Mouse (Mus musculus): Measurements from ENCODE around the gene Krtap31-1.
"Not testable (repeated sequence)": the region's sequence is repeated elsewhere in the genome, so short reads cannot be mapped to it uniquely, and the experiment has no call there.

GRCm38 (mm10) chr11:99873089-99873488, 34.6 kb upstream of the Krtap31-1 start, which contains the start of gene Krtap9-1:
- TF ChIP-seq CTCF (IDR thresholded peaks at IDR 0.05; ENCODE audit: borderline replicate concordance, control insufficient read depth, extremely low read depth, insufficient read depth, low read length, poor library complexity); POLR2A (IDR thresholded peaks at IDR 0.05; ENCODE audit: control insufficient read depth, extremely low read depth, insufficient read depth, low read length, poor library complexity): not testable (repeated sequence)

All from thymus, adult 2 months (tissue).